Mouse (Mus musculus): ENCODE measurements at regions not wholly inside any gene's neighbourhood (a gene's known extent, or its start where the extent isn't known, plus 50 kb on each side); places are given as distances from the start of the nearest gene placed in this dataset.
A peak's percentile ranks its signal among the peaks of the same experiment; 100 is the strongest.

DNA sequence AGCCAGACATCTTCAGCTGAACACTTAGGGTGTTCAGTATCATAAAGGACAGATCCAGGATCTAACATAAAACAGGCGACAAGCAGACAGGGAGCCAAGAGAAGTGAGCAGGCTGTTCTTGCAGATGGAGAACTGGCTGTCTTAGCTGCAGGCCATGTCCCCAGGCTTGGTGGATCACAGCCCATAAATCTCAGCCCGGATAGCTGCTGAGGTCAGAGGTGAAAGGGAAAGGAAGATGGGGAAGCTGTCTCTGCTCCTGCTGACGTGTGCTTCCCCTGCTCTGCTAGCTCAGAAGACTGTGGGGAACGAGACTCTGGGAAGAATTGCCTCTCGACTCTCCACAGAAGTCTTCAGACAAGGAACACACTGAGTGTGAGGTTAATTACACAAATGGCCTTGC lies 71.9 kb upstream of the Pced1b start:
- Histone ChIP-seq H3K4me1 (ENCODE audit: control insufficient read depth, insufficient read depth, low read length) (no peaks in the 10 kb centered on the region), H3K4me3 (ENCODE audit: insufficient read depth, low read depth, low read length) (no peak overlapping the region), H3K27me3 (replicated peaks; ENCODE audit: control insufficient read depth, insufficient read depth, low read length) (no peaks in the 10 kb centered on the region), H3K27ac (ENCODE audit: insufficient read depth, low read depth, low read length) (peak overlapping the region; percentile 73; the same call in 1 of the 2 replicates), H3K36me3 (ENCODE audit: control insufficient read depth, insufficient read depth, low read length) (no peaks in the 10 kb centered on the region)
- peak; percentile 61 for DNase-seq
- WGBS = 32% methylated on average over 5 of the region's 5 CpGs
- TF ChIP-seq CTCF (conservative IDR thresholded peaks at IDR 0.05; ENCODE audit: insufficient read depth, insufficient read length, low read depth, low read length) (no peak), POLR2A (IDR thresholded peaks at IDR 0.05; ENCODE audit: low read depth, low read length) (no peak)

DNA sequence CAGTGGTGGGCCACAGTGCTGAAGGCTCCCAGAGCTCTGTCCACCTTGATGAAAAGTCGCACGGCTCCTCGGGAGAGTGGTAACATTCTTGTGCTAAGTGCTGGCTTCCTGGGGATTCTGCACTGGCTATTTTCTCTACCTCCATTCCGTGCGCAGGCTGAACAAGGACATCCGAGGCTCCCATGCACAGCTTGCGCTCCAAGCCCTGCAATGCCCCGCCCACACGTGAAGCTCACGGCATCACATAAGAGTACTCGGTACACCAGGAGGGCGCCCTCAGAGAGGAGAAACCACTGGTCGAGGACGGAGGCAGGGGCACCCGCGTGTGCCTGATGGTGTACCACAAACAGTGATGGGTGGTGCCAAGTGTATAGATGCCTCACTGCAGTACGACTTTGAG lies 73.7 kb upstream of the Pced1b start:
- no peak for DNase-seq
- no peaks in the 10 kb centered on the region for H3K36me3 ChIP-seq (ENCODE audit: control insufficient read depth, insufficient read depth, low read length)
- no peaks in the 10 kb centered on the region for H3K27me3 ChIP-seq (replicated peaks; ENCODE audit: control insufficient read depth, insufficient read depth, low read length)
- TF ChIP-seq POLR2A (IDR thresholded peaks at IDR 0.05; ENCODE audit: low read depth, low read length) (no peak), CTCF (conservative IDR thresholded peaks at IDR 0.05; ENCODE audit: insufficient read depth, insufficient read length, low read depth, low read length) (no peak)
- H3K27ac ChIP-seq (ENCODE audit: insufficient read depth, low read depth, low read length) = no peak overlapping the region
- H3K4me1 ChIP-seq (ENCODE audit: control insufficient read depth, insufficient read depth, low read length) = no peaks in the 10 kb centered on the region
- no peak overlapping the region for H3K4me3 ChIP-seq (ENCODE audit: insufficient read depth, low read depth, low read length)
- WGBS = 88% methylated on average over 17 of the region's 17 CpGs

DNA sequence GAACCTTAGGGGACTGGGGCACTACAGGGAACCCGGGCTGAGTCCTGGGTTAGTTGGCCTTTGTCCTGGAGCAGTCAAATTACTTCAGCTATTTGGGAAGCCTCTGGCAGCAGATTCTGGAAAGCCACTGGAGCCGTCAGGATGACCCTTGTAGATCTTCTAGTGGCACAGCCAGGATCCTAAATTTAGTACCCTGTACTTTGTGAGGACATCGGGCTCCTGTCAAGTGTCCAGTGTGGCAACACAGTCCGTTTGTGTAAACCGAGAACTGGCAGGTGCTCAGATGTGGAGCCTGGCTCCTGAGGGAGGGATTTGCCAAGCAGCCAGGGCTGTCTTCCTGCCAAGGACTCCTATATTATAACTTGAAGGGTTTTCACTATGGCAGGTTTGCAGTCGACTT lies 76.8 kb upstream of the Pced1b start:
- Histone ChIP-seq H3K27ac (ENCODE audit: insufficient read depth, low read depth, low read length) (no peak overlapping the region), H3K4me1 (ENCODE audit: control insufficient read depth, insufficient read depth, low read length) (no peaks in the 10 kb centered on the region), H3K27me3 (replicated peaks; ENCODE audit: control insufficient read depth, insufficient read depth, low read length) (no peaks in the 10 kb centered on the region), H3K36me3 (ENCODE audit: control insufficient read depth, insufficient read depth, low read length) (no peaks in the 10 kb centered on the region), H3K4me3 (ENCODE audit: insufficient read depth, low read depth, low read length) (no peak overlapping the region)
- DNase-seq = no peak
- WGBS = 47% methylated on average over 6 of the region's 6 CpGs
- TF ChIP-seq POLR2A (IDR thresholded peaks at IDR 0.05; ENCODE audit: low read depth, low read length) (no peak), CTCF (conservative IDR thresholded peaks at IDR 0.05; ENCODE audit: insufficient read depth, insufficient read length, low read depth, low read length) (no peak)

DNA sequence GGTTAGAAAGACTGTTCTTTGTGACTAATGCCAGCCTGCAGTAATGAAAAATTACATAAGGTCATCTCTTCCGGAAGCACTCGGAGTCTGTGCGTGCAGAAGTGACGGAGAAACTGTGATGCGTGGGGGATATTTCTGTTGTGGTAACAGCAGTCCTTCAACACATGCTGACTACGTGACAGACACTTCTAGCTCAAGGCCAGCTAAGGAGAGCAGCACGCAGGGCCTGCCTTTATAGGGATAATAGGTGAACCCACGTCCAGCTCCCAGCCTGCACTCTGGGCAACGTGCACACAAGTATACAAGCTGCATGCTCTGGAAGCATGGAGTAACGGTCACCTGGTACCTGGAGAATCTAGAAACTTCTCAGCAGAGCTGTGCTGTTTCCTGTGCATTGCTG lies 77.5 kb upstream of the Pced1b start:
- WGBS = 88% methylated on average over 10 of the region's 10 CpGs
- Histone ChIP-seq H3K4me1 (ENCODE audit: control insufficient read depth, insufficient read depth, low read length) (no peaks in the 10 kb centered on the region), H3K36me3 (ENCODE audit: control insufficient read depth, insufficient read depth, low read length) (no peaks in the 10 kb centered on the region), H3K27me3 (replicated peaks; ENCODE audit: control insufficient read depth, insufficient read depth, low read length) (no peaks in the 10 kb centered on the region), H3K4me3 (ENCODE audit: insufficient read depth, low read depth, low read length) (no peak overlapping the region), H3K27ac (ENCODE audit: insufficient read depth, low read depth, low read length) (no peak overlapping the region)
- TF ChIP-seq POLR2A (IDR thresholded peaks at IDR 0.05; ENCODE audit: low read depth, low read length) = no peak
- DNase-seq = no peak

DNA sequence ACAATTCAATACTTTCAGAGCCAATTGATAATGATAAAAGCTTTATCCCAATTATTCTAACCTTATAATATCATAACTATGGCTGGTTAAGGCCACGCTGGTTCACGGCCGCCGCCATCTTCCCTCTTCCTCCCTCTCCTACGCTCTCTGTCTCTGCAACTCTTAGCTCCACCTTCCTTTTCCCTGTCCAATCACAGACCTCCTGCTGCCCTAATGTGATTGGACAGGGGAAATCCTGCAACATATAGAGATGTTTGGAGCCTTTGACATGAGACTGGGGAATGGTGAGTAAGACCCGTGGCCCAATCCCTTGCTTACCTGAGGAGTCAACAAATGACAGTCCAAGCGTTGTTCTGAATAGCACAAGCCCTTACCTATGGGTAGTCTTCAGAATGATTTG lies 79.8 kb upstream of the Pced1b start:
- TF ChIP-seq CTCF (conservative IDR thresholded peaks at IDR 0.05; ENCODE audit: insufficient read depth, insufficient read length, low read depth, low read length) = no peak
- no peak for TF ChIP-seq POLR2A (IDR thresholded peaks at IDR 0.05; ENCODE audit: low read depth, low read length)
- 95% methylated on average over 7 of the region's 7 CpGs for WGBS
- DNase-seq = no peak
- Histone ChIP-seq H3K36me3 (ENCODE audit: control insufficient read depth, insufficient read depth, low read length) (no peaks in the 10 kb centered on the region), H3K4me1 (ENCODE audit: control insufficient read depth, insufficient read depth, low read length) (no peaks in the 10 kb centered on the region), H3K4me3 (ENCODE audit: insufficient read depth, low read depth, low read length) (no peak overlapping the region), H3K27ac (ENCODE audit: insufficient read depth, low read depth, low read length) (no peak overlapping the region), H3K27me3 (replicated peaks; ENCODE audit: control insufficient read depth, insufficient read depth, low read length) (no peaks in the 10 kb centered on the region)

DNA sequence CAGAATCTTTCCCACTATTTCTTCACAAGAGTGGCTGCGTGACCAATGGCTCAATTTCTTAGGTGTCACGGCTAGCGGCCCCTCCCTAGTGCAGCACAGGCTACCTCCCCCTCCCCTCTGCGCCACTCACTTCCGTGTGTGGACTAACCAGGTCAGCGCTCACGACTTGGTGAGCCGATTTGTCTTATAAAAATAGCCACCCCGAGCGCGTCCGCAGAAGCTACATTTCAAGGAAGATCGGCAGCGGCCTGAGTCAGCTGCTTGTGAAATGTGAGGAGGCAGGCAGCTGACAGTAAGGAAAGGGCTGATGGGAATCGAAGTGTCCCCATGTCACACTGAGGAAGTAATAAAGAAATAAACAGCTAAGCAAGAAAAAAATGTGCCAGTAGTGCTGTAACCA lies 82.3 kb upstream of the Pced1b start:
- no peaks in the 10 kb centered on the region for H3K36me3 ChIP-seq (ENCODE audit: control insufficient read depth, insufficient read depth, low read length)
- WGBS = 17% methylated on average over 15 of the region's 15 CpGs
- no peaks in the 10 kb centered on the region for H3K27me3 ChIP-seq (replicated peaks; ENCODE audit: control insufficient read depth, insufficient read depth, low read length)
- DNase-seq = peak; percentile 29
- no peaks in the 10 kb centered on the region for H3K4me1 ChIP-seq (ENCODE audit: control insufficient read depth, insufficient read depth, low read length)
- TF ChIP-seq CTCF (conservative IDR thresholded peaks at IDR 0.05; ENCODE audit: insufficient read depth, insufficient read length, low read depth, low read length) (no peak), POLR2A (IDR thresholded peaks at IDR 0.05; ENCODE audit: low read depth, low read length) (no peak)
- H3K4me3 ChIP-seq (ENCODE audit: insufficient read depth, low read depth, low read length) = no peak overlapping the region
- no peak overlapping the region for H3K27ac ChIP-seq (ENCODE audit: insufficient read depth, low read depth, low read length)

DNA sequence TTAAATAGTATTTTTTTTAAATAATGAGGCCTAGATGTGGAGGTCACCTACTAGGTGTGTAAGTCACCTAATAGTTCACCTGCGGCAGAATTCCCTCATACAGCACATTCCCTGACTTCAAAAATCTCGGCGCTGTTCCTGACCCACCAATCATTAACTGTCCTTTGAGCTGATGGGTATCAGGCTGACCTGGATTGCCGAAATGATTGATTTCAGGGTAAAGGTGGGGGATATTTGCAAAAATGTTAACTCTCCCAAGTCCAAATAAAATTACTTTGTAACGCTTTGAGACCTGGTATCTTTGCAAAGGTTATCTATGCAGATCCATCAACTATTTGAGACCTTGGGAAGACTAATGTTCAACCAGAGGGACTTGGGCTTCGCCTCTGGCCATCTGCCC lies 82.9 kb upstream of the Pced1b start:
- 50% methylated on average over 6 of the region's 6 CpGs for WGBS
- no peak for TF ChIP-seq POLR2A (IDR thresholded peaks at IDR 0.05; ENCODE audit: low read depth, low read length)
- no peak for TF ChIP-seq CTCF (conservative IDR thresholded peaks at IDR 0.05; ENCODE audit: insufficient read depth, insufficient read length, low read depth, low read length)

DNA sequence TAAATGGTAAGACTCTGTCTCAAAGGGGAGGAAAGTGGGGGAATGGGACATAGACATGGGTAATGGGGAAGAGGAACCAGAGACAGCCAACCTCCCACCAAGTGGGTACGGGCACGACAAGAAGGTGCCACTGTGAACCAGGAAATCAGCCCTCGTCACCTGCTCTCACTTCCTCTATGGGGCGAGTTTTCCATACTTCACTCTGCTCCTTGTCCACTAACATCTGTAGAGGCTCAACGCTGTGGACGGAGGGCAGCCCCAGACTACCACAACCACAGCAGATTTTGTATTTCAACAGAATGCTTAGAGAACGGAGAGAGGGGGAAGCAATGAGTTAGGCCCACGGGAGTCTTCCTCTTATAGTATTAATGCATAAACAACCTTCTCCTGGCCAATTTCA lies 83.8 kb upstream of the Pced1b start:
- H3K27me3 ChIP-seq (replicated peaks; ENCODE audit: control insufficient read depth, insufficient read depth, low read length) = no peaks in the 10 kb centered on the region
- no peak overlapping the region for H3K4me3 ChIP-seq (ENCODE audit: insufficient read depth, low read depth, low read length)
- 86% methylated on average over 8 of the region's 8 CpGs for WGBS
- H3K27ac ChIP-seq (ENCODE audit: insufficient read depth, low read depth, low read length) = no peak overlapping the region
- TF ChIP-seq CTCF (conservative IDR thresholded peaks at IDR 0.05; ENCODE audit: insufficient read depth, insufficient read length, low read depth, low read length) (no peak), POLR2A (IDR thresholded peaks at IDR 0.05; ENCODE audit: low read depth, low read length) (no peak)
- no peaks in the 10 kb centered on the region for H3K36me3 ChIP-seq (ENCODE audit: control insufficient read depth, insufficient read depth, low read length)
- DNase-seq = no peak
- no peaks in the 10 kb centered on the region for H3K4me1 ChIP-seq (ENCODE audit: control insufficient read depth, insufficient read depth, low read length)

More for the DNA sequence above, 82.9 kb upstream of the Pced1b start:
- no peak for DNase-seq
- Histone ChIP-seq H3K4me3 (ENCODE audit: insufficient read depth, low read depth, low read length) (no peak overlapping the region), H3K4me1 (ENCODE audit: control insufficient read depth, insufficient read depth, low read length) (no peaks in the 10 kb centered on the region), H3K27ac (ENCODE audit: insufficient read depth, low read depth, low read length) (no peak overlapping the region), H3K27me3 (replicated peaks; ENCODE audit: control insufficient read depth, insufficient read depth, low read length) (no peaks in the 10 kb centered on the region), H3K36me3 (ENCODE audit: control insufficient read depth, insufficient read depth, low read length) (no peaks in the 10 kb centered on the region)

Measured in kidney, adult 2 months (tissue).